Mouse (Mus musculus) central nervous system, embryonic 14 days (tissue): ENCODE results near the gene Otud4. TPM values are rescaled to one million over a fixed set of nuclear protein-coding genes. Genes with fewer than 3 reads are reported as not detected.

ENCODE experiments used
- polyA plus RNA-seq: library from polyadenylated mRNA; depleted of rRNA; stranded (reverse); fragments of >200 nt; gene quantifications from 2 replicates; pipeline ENCODE4 v1.2.3, GENCODE M21; 2012; rRNA removed

Otud4 gene
- 27.5 and 30.6 TPM in 2 replicates for polyA plus RNA-seq

GRCm38 (mm10) chr8:79639586-79640451 is at the start of gene Otud4:
Gene Otud4 (plus strand): TSS chr8:79639618.

GRCm38 (mm10) chr8:79711064-79711961 is 71.9 kb downstream of the Otud4 start, which contains the start of the genes Abce1 and Anapc10:
Gene Abce1 (minus strand): TSS chr8:79711740.
Gene Anapc10 (plus strand): TSS chr8:79711820.

Other genes starting within 250 kb of the Otud4 start
- gene Smad1, start 240.1 kb upstream of the Otud4 start, polyA plus RNA-seq = 52.1 and 52.9 TPM in 2 replicates
- 57.9 and 62.4 TPM in 2 replicates for gene Abce1, start 72.1 kb downstream of the Otud4 start, polyA plus RNA-seq
- gene Anapc10, start 72.2 kb downstream of the Otud4 start, polyA plus RNA-seq = 15.1 and 21.6 TPM in 2 replicates